Mouse (Mus musculus): ENCODE data around the gene Ghitm.

The Ghitm gene

GRCm38 (mm10) chr14:37102484-37102883 lies 32.6 kb downstream of the Ghitm start:
- no peak for DNase-seq (ENCODE audit: low spot score)

GRCm38 (mm10) chr14:37101531-37101930 lies 33.5 kb downstream of the Ghitm start:
- no peak for DNase-seq (ENCODE audit: low spot score)

GRCm38 (mm10) chr14:37097956-37098530 lies 37.0 kb downstream of the Ghitm start, which contains the start of gene Cdhr1:
Gene Cdhr1, minus strand, starts transcription at chr14:37098347.
- DNase-seq (ENCODE audit: low spot score) = no peak

- no peak for DNase-seq (ENCODE audit: low spot score)
These were observed 39.5 kb downstream of the Ghitm start for GRCm38 (mm10) chr14:37095556-37095955.

GRCm38 (mm10) chr14:37094436-37094835 lies 40.6 kb downstream of the Ghitm start:
- no peak for DNase-seq (ENCODE audit: low spot score)

GRCm38 (mm10) chr14:37083755-37084154 lies 51.3 kb downstream of the Ghitm start:
- no peak for DNase-seq (ENCODE audit: low spot score)

- DNase-seq (ENCODE audit: low spot score) = no peak
These were observed 54.3 kb downstream of the Ghitm start for GRCm38 (mm10) chr14:37080724-37081123.
